Mouse (Mus musculus): ENCODE measurements around the gene Ranbp9. TPM values are rescaled to one million over a fixed set of nuclear protein-coding genes. Genes with fewer than 3 reads are reported as not detected.
A peak's percentile ranks its signal among the peaks of the same experiment; 100 is the strongest.

The Ranbp9 gene
- polyA plus RNA-seq, 1 experiment from 2014 or later = 3.0 TPM

- H3K27me3 ChIP-seq (ENCODE audit: insufficient read depth, low read length) = no peaks in the 10 kb centered on the region
- no peak overlapping the region for H3K4me3 ChIP-seq (ENCODE audit: low read depth, low read length)
- WGBS (ENCODE audit: insufficient replicate concordance) = 78% methylated on average over 1 of the region's 1 CpGs
- H3K9ac ChIP-seq (replicated peaks) = no peak overlapping the region
- TF ChIP-seq EP300 (IDR thresholded peaks at IDR 0.05; ENCODE audit: low read depth) = no peak
- 0 out of 2 replicates have a peak, but pooled peaks have one; percentile 12 for TF ChIP-seq CTCF (IDR thresholded peaks at IDR 0.05; ENCODE audit: low read depth)
- no peak overlapping the region for H3K4me2 ChIP-seq (ENCODE audit: low read depth, low read length)
- no peaks in the 10 kb centered on the region for H3K9me3 ChIP-seq (ENCODE audit: low read length)
- DNase-seq (no peak), ATAC-seq (no peak)
- no peak overlapping the region for H3K27ac ChIP-seq (ENCODE audit: low read depth)
- H3K36me3 ChIP-seq (replicated peaks; ENCODE audit: insufficient read depth, low read length) = peaks cover 17% of the 10 kb centered on the region
- no peaks in the 10 kb centered on the region for H3K4me1 ChIP-seq (ENCODE audit: insufficient read depth)
These were observed 108.2 kb downstream of the Ranbp9 start for GRCm38 (mm10) chr13:43372892-43373291.

GRCm38 (mm10) chr13:43370063-43370462 lies 111.0 kb downstream of the Ranbp9 start:
- 66% methylated on average over 6 of the region's 6 CpGs for WGBS (ENCODE audit: insufficient replicate concordance)

GRCm38 (mm10) chr13:43365825-43366184 lies 115.3 kb downstream of the Ranbp9 start:
- no peaks in the 10 kb centered on the region for H3K27me3 ChIP-seq (ENCODE audit: insufficient read depth, low read length)
- TF ChIP-seq CTCF (IDR thresholded peaks at IDR 0.05; ENCODE audit: low read depth) (no peak), EP300 (IDR thresholded peaks at IDR 0.05; ENCODE audit: low read depth) (no peak)
- peak overlapping the region; percentile 82 for H3K27ac ChIP-seq (ENCODE audit: low read depth)
- no peak for DNase-seq
- H3K36me3 ChIP-seq (replicated peaks; ENCODE audit: insufficient read depth, low read length) = no peaks in the 10 kb centered on the region
- H3K9ac ChIP-seq (replicated peaks) = peak overlapping the region; percentile 74
- no peak; the same call in 1 of the 2 replicates for ATAC-seq
- 6% methylated on average over 11 of the region's 11 CpGs for WGBS (ENCODE audit: insufficient replicate concordance)
- peaks cover 3% of the 10 kb centered on the region; the same call in 1 of the 2 replicates for H3K4me1 ChIP-seq (ENCODE audit: insufficient read depth)
- H3K4me2 ChIP-seq (ENCODE audit: low read depth, low read length) = peak overlapping the region; percentile 86
- no peaks in the 10 kb centered on the region for H3K9me3 ChIP-seq (ENCODE audit: low read length)
- H3K4me3 ChIP-seq (ENCODE audit: low read depth, low read length) = peak overlapping the region; percentile 78

More at GRCm38 (mm10) chr13:43370063-43370462, 111.0 kb downstream of the Ranbp9 start:
- DNase-seq (no peak), ATAC-seq (no peak)
- TF ChIP-seq EP300 (IDR thresholded peaks at IDR 0.05; ENCODE audit: low read depth) = no peak
- no peak for TF ChIP-seq CTCF (IDR thresholded peaks at IDR 0.05; ENCODE audit: low read depth)
- no peak overlapping the region for H3K4me3 ChIP-seq (ENCODE audit: low read depth, low read length)
- H3K9me3 ChIP-seq (ENCODE audit: low read length) = no peaks in the 10 kb centered on the region
- H3K9ac ChIP-seq (replicated peaks) = no peak overlapping the region
- no peak overlapping the region for H3K4me2 ChIP-seq (ENCODE audit: low read depth, low read length)
- no peak overlapping the region for H3K27ac ChIP-seq (ENCODE audit: low read depth)
- peaks cover 1% of the 10 kb centered on the region; the same call in 1 of the 2 replicates for H3K4me1 ChIP-seq (ENCODE audit: insufficient read depth)
- H3K36me3 ChIP-seq (replicated peaks; ENCODE audit: insufficient read depth, low read length) = peaks cover 9% of the 10 kb centered on the region
- no peaks in the 10 kb centered on the region for H3K27me3 ChIP-seq (ENCODE audit: insufficient read depth, low read length)

GRCm38 (mm10) chr13:43364985-43365824 lies 115.9 kb downstream of the Ranbp9 start, which contains the start of gene Sirt5:
Gene Sirt5, plus strand, starts transcription at chr13:43365496.
- Histone ChIP-seq H3K27ac (ENCODE audit: low read depth) (peak within 1 kb of the TSS; percentile 82), H3K9me3 (ENCODE audit: low read length) (no peaks in the 10 kb centered on the region), H3K4me1 (ENCODE audit: insufficient read depth) (peaks cover 3% of the 10 kb centered on the region; the same call in 1 of the 2 replicates), H3K27me3 (ENCODE audit: insufficient read depth, low read length) (no peaks in the 10 kb centered on the region), H3K36me3 (replicated peaks; ENCODE audit: insufficient read depth, low read length) (no peaks in the 10 kb centered on the region), H3K4me3 (ENCODE audit: low read depth, low read length) (peak within 1 kb of the TSS; percentile 78), H3K4me2 (ENCODE audit: low read depth, low read length) (peak within 1 kb of the TSS; percentile 86), H3K9ac (replicated peaks) (peak within 1 kb of the TSS; percentile 74)
- ATAC-seq (peak; percentile 93), DNase-seq (peak; percentile 92)
- TF ChIP-seq EP300 (IDR thresholded peaks at IDR 0.05; ENCODE audit: low read depth) = no peak
- TF ChIP-seq CTCF (IDR thresholded peaks at IDR 0.05; ENCODE audit: low read depth) = peak; percentile 93
- WGBS (ENCODE audit: insufficient replicate concordance) = 14% methylated on average over 42 of the region's 42 CpGs

- Histone ChIP-seq H3K9me3 (ENCODE audit: low read length) (no peaks in the 10 kb centered on the region), H3K36me3 (replicated peaks; ENCODE audit: insufficient read depth, low read length) (no peaks in the 10 kb centered on the region), H3K27me3 (ENCODE audit: insufficient read depth, low read length) (no peaks in the 10 kb centered on the region), H3K9ac (replicated peaks) (no peak overlapping the region), H3K27ac (ENCODE audit: low read depth) (no peak overlapping the region), H3K4me1 (ENCODE audit: insufficient read depth) (peaks cover 3% of the 10 kb centered on the region; the same call in 1 of the 2 replicates), H3K4me3 (ENCODE audit: low read depth, low read length) (no peak overlapping the region), H3K4me2 (ENCODE audit: low read depth, low read length) (no peak overlapping the region)
- DNase-seq (no peak), ATAC-seq (no peak)
- TF ChIP-seq EP300 (IDR thresholded peaks at IDR 0.05; ENCODE audit: low read depth) (no peak), CTCF (IDR thresholded peaks at IDR 0.05; ENCODE audit: low read depth) (no peak)
- WGBS (ENCODE audit: insufficient replicate concordance) = 80% methylated on average over 9 of the region's 9 CpGs
These were observed 118.7 kb downstream of the Ranbp9 start for GRCm38 (mm10) chr13:43362353-43362752.

- no peak overlapping the region for H3K4me3 ChIP-seq (ENCODE audit: low read depth, low read length)
- no peaks in the 10 kb centered on the region for H3K27me3 ChIP-seq (ENCODE audit: insufficient read depth, low read length)
- no peak overlapping the region for H3K4me2 ChIP-seq (ENCODE audit: low read depth, low read length)
- DNase-seq (no peak), ATAC-seq (no peak)
- H3K4me1 ChIP-seq (ENCODE audit: insufficient read depth) = peaks cover 3% of the 10 kb centered on the region; the same call in 1 of the 2 replicates
- TF ChIP-seq CTCF (IDR thresholded peaks at IDR 0.05; ENCODE audit: low read depth) = no peak
- no peak for TF ChIP-seq EP300 (IDR thresholded peaks at IDR 0.05; ENCODE audit: low read depth)
- no peak overlapping the region for H3K9ac ChIP-seq (replicated peaks)
- WGBS (ENCODE audit: insufficient replicate concordance) = 47% methylated on average over 6 of the region's 6 CpGs
- H3K27ac ChIP-seq (ENCODE audit: low read depth) = no peak overlapping the region
- no peaks in the 10 kb centered on the region for H3K9me3 ChIP-seq (ENCODE audit: low read length)
- no peaks in the 10 kb centered on the region for H3K36me3 ChIP-seq (replicated peaks; ENCODE audit: insufficient read depth, low read length)
These were observed 120.5 kb downstream of the Ranbp9 start for GRCm38 (mm10) chr13:43360534-43360933.
